Mouse (Mus musculus): Measurements from ENCODE around the gene Ccdc63.
A peak's percentile ranks its signal among the peaks of the same experiment; 100 is the strongest.

DNA sequence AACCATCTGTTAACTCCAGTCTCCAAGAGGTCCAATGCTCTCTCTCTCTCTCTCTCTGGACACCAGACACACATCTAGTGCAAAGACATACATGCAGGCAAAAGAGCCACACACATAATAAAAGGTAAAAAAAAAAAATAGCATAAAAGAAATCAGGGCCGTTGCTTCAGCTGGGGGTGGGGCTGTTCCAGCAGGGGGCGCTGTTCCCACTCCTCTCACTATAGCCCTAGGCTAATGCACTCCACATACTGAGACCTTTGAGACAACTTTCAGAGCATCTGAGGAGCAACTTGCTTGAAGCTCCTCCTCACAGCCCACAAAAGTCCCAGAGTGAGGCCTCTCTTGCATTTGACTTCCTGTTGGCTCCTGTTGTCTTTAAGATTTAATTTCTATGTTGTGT lies 36.4 kb downstream of the Ccdc63 start:
- TF ChIP-seq POLR2A (IDR thresholded peaks at IDR 0.05; ENCODE audit: borderline replicate concordance, extremely low read depth, insufficient read depth, insufficient read length, poor library complexity, severe bottlenecking): no peak
- TF ChIP-seq CTCF (IDR thresholded peaks at IDR 0.05; ENCODE audit: borderline replicate concordance, extremely low read depth, insufficient read depth, insufficient read length): peak; percentile 65

Data from brain, embryonic 14.5 days (tissue).